Mouse (Mus musculus) testis, adult 2 months (tissue): ENCODE data around the gene Ncoa5.

ENCODE experiments used
- CTCF ChIP-seq: fragments of 200-500 bp; IDR thresholded peaks from 2 replicates; pipeline ENCODE4 v1.5.1; 2012; ENCODE audit warnings: low read depth, mild to moderate bottlenecking, inconsistent platforms, low read length, moderate library complexity; ENCODE audit not compliant: control insufficient read depth, insufficient read depth, insufficient replicate concordance
- POLR2A ChIP-seq: fragments of 200-500 bp; IDR thresholded peaks from 2 replicates; pipeline ENCODE4 v1.6.1; 2012; ENCODE audit warnings: low read depth, mild to moderate bottlenecking, inconsistent platforms, low read length, moderate library complexity; ENCODE audit not compliant: control insufficient read depth

- TF ChIP-seq CTCF (no peak), POLR2A (no peak)
Observed at GRCm38 (mm10) chr2:165050826-165051548, 16.3 kb upstream of the Ncoa5 start.
